Mouse (Mus musculus) spleen, postnatal 14 days (tissue): ENCODE data around the gene Tpo.

Experiments
- DNase-seq, 2 experiments: peaks; one replicate each; pipeline ENCODE4 v3.0.0; 2021 to 2022; ENCODE audit warnings: low spot score in 2 of 2

The Tpo gene

GRCm38 (mm10) chr12:30076316-30076715 lies 56.1 kb downstream of the Tpo start:
- no peak for DNase-seq

GRCm38 (mm10) chr12:30069321-30069720 lies 63.1 kb downstream of the Tpo start:
- DNase-seq, result no peak

GRCm38 (mm10) chr12:30067806-30068205 lies 64.6 kb downstream of the Tpo start:
- no peak for DNase-seq

GRCm38 (mm10) chr12:30062118-30062505 lies 70.3 kb downstream of the Tpo start:
- DNase-seq, result no peak

GRCm38 (mm10) chr12:30061503-30062117 lies 70.8 kb downstream of the Tpo start:
- no peak for DNase-seq

- no peak for DNase-seq
These were observed 74.4 kb downstream of the Tpo start for GRCm38 (mm10) chr12:30058044-30058443.

- no peak for DNase-seq
These were observed 77.5 kb downstream of the Tpo start for GRCm38 (mm10) chr12:30054761-30055540.

- DNase-seq, result no peak
These were observed 82.2 kb downstream of the Tpo start for GRCm38 (mm10) chr12:30050235-30050634.

GRCm38 (mm10) chr12:30049818-30050217 lies 82.6 kb downstream of the Tpo start:
- no peak for DNase-seq

- no peak for DNase-seq
These were observed 83.6 kb downstream of the Tpo start for GRCm38 (mm10) chr12:30048848-30049247.

GRCm38 (mm10) chr12:30040150-30040549 lies 92.3 kb downstream of the Tpo start:
- DNase-seq, result no peak

GRCm38 (mm10) chr12:30039565-30039964 lies 92.9 kb downstream of the Tpo start:
- no peak for DNase-seq

- DNase-seq, result no peak
These were observed 95.8 kb downstream of the Tpo start for GRCm38 (mm10) chr12:30036569-30037055.

- no peak for DNase-seq
These were observed 96.4 kb downstream of the Tpo start for GRCm38 (mm10) chr12:30035841-30036568.

- DNase-seq, result no peak
These were observed 97.0 kb downstream of the Tpo start for GRCm38 (mm10) chr12:30035406-30035805.

GRCm38 (mm10) chr12:30034681-30035080 lies 97.7 kb downstream of the Tpo start:
- DNase-seq, result no peak

- DNase-seq, result no peak
These were observed 101.9 kb downstream of the Tpo start for GRCm38 (mm10) chr12:30030571-30030970.

GRCm38 (mm10) chr12:30029111-30029510 lies 103.3 kb downstream of the Tpo start:
- DNase-seq, result no peak

GRCm38 (mm10) chr12:30027721-30028340 lies 104.6 kb downstream of the Tpo start:
- no peak for DNase-seq

GRCm38 (mm10) chr12:30024264-30024825 lies 108.1 kb downstream of the Tpo start:
- DNase-seq, result no peak

GRCm38 (mm10) chr12:30023491-30023890 lies 108.9 kb downstream of the Tpo start:
- no peak for DNase-seq

- DNase-seq, result no peak
These were observed 112.0 kb downstream of the Tpo start for GRCm38 (mm10) chr12:30020447-30020846.
